Mouse (Mus musculus) liver, embryonic 11.5 days (tissue): ENCODE data around the gene Maz. TPM values are rescaled to one million over a fixed set of nuclear protein-coding genes. Genes with fewer than 3 reads are reported as not detected.

ENCODE experiments used
- ATAC-seq: fragments of 200-750 bp; cut with Nextera tagmentation; replicated peaks from 2 replicates; pipeline ENCODE4 v1.8.0; 2017; ENCODE audit warnings: moderate number of reproducible peaks, mild to moderate bottlenecking, moderate TSS enrichment, moderate library complexity; ENCODE audit not compliant: low FRiP score
- DNase-seq: peaks from one replicate; pipeline ENCODE4 v3.0.0-alpha.2; 2017; ENCODE audit warnings: low spot score
- H3K27ac ChIP-seq: fragments of 300-500 bp; sonication (generic); 2 replicates; pipeline ENCODE4 v1.5.1; 2014; ENCODE audit warnings: mild to moderate bottlenecking, low read depth, low read length, control low read depth
- H3K27me3 ChIP-seq: fragments of 300-500 bp; sonication (generic); replicated peaks from 2 replicates; pipeline ENCODE4 v1.6.1; 2014; ENCODE audit warnings: low read length, mixed read lengths; ENCODE audit not compliant: control insufficient read depth, insufficient read depth
- H3K36me3 ChIP-seq: fragments of 300-500 bp; sonication (generic); 2 replicates; pipeline ENCODE4 v1.6.1; 2014; ENCODE audit warnings: mild to moderate bottlenecking, low read length, moderate library complexity, mixed read lengths; ENCODE audit not compliant: control insufficient read depth, insufficient read depth
- H3K4me1 ChIP-seq: fragments of 300-500 bp; sonication (generic); replicated peaks from 2 replicates; pipeline ENCODE4 v1.6.1; 2014; ENCODE audit warnings: low read length, mixed read lengths; ENCODE audit not compliant: control insufficient read depth, insufficient read depth
- H3K4me2 ChIP-seq: fragments of 300-500 bp; sonication (generic); 2 replicates; pipeline ENCODE4 v1.6.1; 2014; ENCODE audit warnings: mild to moderate bottlenecking, control low read depth, moderate library complexity
- H3K4me3 ChIP-seq: fragments of 300-500 bp; sonication (generic); 2 replicates; pipeline ENCODE4 v1.5.1; 2014; ENCODE audit warnings: low read depth, low read length, control low read depth
- H3K9ac ChIP-seq: fragments of 300-500 bp; sonication (generic); 2 replicates; pipeline ENCODE4 v1.6.1; 2014; ENCODE audit warnings: low read depth, low read length, control low read depth
- H3K9me3 ChIP-seq: fragments of 300-500 bp; sonication (generic); 2 replicates; pipeline ENCODE4 v1.6.1; 2016; ENCODE audit warnings: low read length, inconsistent platforms, mixed read lengths; ENCODE audit not compliant: control insufficient read depth
- WGBS: fragments of 180-500 bp; shearing (Covaris S2); extraction: QIAGEN DNeasy Blood & Tissue Kit; methylation state at CpG from one replicate; pipeline ENCODE4 v1.1.7; 2014; 5-methylcytosine and 5-hydroxymethylcytosine counted together
- polyA plus RNA-seq: library from polyadenylated mRNA; unstranded; fragments of >200 nt; fragmentation: Nextera tagmentation; extraction: Ambion mirVana; gene quantifications from 2 replicates; pipeline ENCODE4 v1.2.1, GENCODE M21; 2014

Gene Maz
- polyA plus RNA-seq, 1 experiment from 2014 or later = 98.8 TPM

DNA sequence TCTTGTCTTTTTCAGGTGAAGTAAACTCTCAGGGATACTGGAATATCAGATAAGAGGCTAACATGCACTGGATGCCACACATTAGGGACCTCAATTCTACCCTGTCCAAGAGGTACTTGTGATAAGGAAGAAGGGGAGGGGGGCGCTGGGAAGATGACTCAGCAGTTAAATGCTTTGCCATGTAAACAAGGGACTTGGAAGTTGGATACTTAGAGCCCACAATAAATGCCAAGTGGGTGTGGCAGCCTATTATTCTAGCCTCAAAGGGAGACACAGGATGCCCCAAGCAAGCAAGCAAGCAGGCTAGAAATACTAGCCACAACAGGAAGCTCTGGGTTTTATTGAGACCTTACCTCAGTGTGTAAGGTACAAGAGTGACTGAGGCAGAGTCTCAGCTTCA is 4.4 kb upstream of the Maz start:
- H3K4me2 ChIP-seq = no peak overlapping the region
- no peak for ATAC-seq
- peaks cover 19% of the 10 kb centered on the region for H3K4me1 ChIP-seq
- no peaks in the 10 kb centered on the region for H3K9me3 ChIP-seq
- H3K27ac ChIP-seq = 0 out of 2 replicates have a peak overlapping the region, but pooled peaks have one; percentile 10
- H3K9ac ChIP-seq = 0 out of 2 replicates have a peak overlapping the region, but pooled peaks have one; percentile 15
- H3K36me3 ChIP-seq = peaks cover 56% of the 10 kb centered on the region
- H3K4me3 ChIP-seq = no peak overlapping the region
- no peaks in the 10 kb centered on the region for H3K27me3 ChIP-seq
- no peak for DNase-seq
- 62% methylated on average over 1 of the region's 1 CpGs for WGBS

DNA sequence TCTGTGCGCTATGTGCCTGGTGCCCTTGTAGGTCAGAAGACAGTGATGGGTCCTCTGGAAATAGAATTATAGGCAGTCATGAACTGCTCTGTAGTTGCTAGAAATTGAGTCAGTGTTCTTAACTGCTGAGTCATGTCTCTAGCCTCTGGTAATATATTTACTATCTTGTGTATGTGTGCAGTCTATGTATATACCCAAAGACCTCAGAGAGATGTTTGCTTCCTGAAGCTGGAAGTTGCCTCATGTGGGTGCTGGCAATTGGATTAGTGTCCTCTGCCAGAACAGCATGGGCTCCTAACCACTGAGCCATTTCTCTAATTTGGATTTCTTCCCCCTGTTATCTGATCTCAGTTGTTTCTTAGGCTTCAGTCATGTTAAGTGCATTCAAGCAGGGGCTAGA is 3.3 kb upstream of the Maz start:
- no peaks in the 10 kb centered on the region for H3K9me3 ChIP-seq
- no peak overlapping the region for H3K4me3 ChIP-seq
- H3K4me1 ChIP-seq = peaks cover 19% of the 10 kb centered on the region
- WGBS = 93% methylated on average over 1 of the region's 1 CpGs
- no peak for DNase-seq
- ATAC-seq = no peak
- H3K27ac ChIP-seq = no peak overlapping the region
- peaks cover 55% of the 10 kb centered on the region for H3K36me3 ChIP-seq
- H3K27me3 ChIP-seq = no peaks in the 10 kb centered on the region
- H3K4me2 ChIP-seq = no peak overlapping the region
- H3K9ac ChIP-seq = no peak overlapping the region

DNA sequence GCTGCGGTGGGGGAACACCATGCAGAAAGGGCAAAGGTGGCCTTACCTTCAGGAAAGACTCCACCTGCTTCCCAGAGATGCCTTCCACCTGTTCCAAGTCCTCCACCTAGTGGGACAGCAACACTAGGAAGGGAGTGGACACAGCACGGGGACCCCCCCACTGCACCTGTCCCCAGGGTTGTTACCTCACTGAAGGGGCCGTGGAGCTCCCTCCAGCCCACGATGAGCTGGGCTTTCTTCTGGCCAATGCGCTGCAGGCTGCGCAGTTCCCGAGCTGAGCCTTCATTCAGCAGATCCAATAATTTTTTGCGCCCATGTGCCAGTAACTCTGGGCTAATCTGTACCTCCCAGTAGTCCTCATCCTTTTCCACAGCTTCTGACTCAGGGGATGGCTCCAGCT is 1.0 kb upstream of the Maz start:
- Histone ChIP-seq H3K4me2 (peak overlapping the region; percentile 99), H3K4me3 (peak overlapping the region; percentile 99), H3K4me1 (peaks cover 36% of the 10 kb centered on the region), H3K27ac (peak overlapping the region; percentile 100), H3K9ac (peak overlapping the region; percentile 100), H3K9me3 (no peaks in the 10 kb centered on the region), H3K36me3 (peaks cover 55% of the 10 kb centered on the region), H3K27me3 (no peaks in the 10 kb centered on the region)
- 64% methylated on average over 8 of the region's 8 CpGs for WGBS
- DNase-seq (no peak), ATAC-seq (no peak)

DNA sequence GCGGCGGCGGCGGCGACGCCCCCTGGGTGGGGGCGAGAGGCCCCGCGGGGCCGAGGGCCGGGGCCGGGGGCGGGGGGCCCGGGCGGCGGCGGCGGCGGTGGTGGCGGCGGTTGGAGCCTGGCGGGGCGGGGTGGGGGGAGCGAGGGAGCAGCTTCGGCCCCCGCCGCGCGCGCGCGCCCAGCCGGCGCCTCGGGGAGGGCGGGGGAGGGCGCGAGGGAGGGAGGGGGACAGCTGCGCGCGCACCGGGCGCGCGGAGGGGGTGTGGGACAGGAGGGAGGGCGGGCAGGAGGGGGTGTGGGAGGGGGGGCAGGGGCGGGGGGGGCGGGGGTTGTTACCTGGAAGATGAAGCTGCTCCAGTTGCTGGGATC is 237 bp downstream of the Maz start:
- no peak; the same call in 1 of the 2 replicates for ATAC-seq
- H3K9me3 ChIP-seq = no peaks in the 10 kb centered on the region
- H3K4me2 ChIP-seq = peak overlapping the region; percentile 99
- H3K4me1 ChIP-seq = peaks cover 47% of the 10 kb centered on the region
- peak overlapping the region; percentile 100 for H3K27ac ChIP-seq
- peak overlapping the region; percentile 99 for H3K4me3 ChIP-seq
- peak; percentile 77 for DNase-seq
- peak overlapping the region; percentile 100 for H3K9ac ChIP-seq
- no CpG with 5 or more reads among the region's 48 CpGs for WGBS
- H3K27me3 ChIP-seq = no peaks in the 10 kb centered on the region
- peaks cover 52% of the 10 kb centered on the region for H3K36me3 ChIP-seq

DNA sequence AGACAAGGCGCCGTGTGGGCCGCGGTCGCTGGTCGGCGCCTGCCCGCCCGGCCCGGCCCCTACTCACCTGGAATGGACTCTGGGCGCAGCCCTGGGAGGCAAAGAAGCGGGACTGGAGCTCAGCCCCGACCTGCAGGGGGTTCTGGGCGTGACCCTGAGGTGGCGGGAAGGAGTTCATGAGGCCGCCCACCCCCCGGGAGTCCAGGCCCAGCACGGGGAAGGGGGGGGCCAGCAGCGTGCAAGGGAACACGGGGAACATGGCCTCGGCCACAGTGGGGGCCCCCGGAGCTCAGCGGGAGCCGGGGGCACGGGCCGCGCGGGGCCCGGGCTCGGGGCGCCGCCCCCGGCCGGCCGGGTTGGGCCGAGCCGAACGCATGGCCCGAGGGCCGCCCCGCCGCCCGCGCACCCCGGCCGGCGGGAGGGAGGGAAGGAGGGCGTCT is 656 bp downstream of the Maz start:
- H3K27me3 ChIP-seq = no peaks in the 10 kb centered on the region
- no peaks in the 10 kb centered on the region for H3K9me3 ChIP-seq
- H3K27ac ChIP-seq = peak overlapping the region; percentile 100
- peak overlapping the region; percentile 99 for H3K4me3 ChIP-seq
- ATAC-seq (peak; percentile 46), DNase-seq (peak; percentile 85)
- H3K4me2 ChIP-seq = peak overlapping the region; percentile 99
- under 1% methylated on average over 32 of the region's 48 CpGs for WGBS
- H3K4me1 ChIP-seq = peaks cover 47% of the 10 kb centered on the region
- H3K9ac ChIP-seq = peak overlapping the region; percentile 100
- H3K36me3 ChIP-seq = peaks cover 48% of the 10 kb centered on the region

DNA sequence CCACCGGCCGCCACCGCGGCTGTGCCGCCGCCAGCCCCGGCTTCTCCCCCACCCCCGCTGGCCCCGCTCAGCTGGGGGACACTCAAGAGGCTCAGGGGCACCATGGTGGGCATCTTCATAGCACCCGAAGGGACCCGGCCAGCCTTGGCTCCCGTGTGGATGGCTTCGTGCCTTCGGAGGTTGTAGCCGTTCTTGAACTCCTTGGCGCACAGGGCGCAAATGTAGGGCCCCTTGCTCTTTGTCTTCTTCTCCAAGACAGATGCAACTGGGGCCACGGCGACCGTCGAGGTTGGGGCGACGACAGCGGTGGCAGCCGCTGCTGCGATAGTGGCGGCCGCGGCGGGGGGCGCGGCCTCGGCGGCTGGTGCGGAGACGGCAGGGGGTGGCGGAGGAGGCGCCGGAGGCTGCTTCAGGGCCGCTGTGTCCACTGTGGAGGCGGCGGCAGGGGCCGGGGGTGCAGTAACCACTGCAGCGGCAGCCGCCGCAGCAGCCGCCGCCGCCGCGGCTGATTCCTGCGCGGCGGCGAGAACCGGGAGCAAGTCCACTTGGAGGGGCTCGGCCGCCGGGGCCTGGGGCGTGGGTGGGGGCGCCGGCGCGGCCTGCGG is 1.2 kb downstream of the Maz start:
- Histone ChIP-seq H3K9ac (peak overlapping the region; percentile 100), H3K4me2 (peak overlapping the region; percentile 99), H3K27me3 (no peaks in the 10 kb centered on the region), H3K27ac (peak overlapping the region; percentile 100), H3K36me3 (peaks cover 43% of the 10 kb centered on the region), H3K4me3 (peak overlapping the region; percentile 99), H3K4me1 (peaks cover 48% of the 10 kb centered on the region), H3K9me3 (no peaks in the 10 kb centered on the region)
- under 1% methylated on average over 65 of the region's 65 CpGs for WGBS
- DNase-seq (no peak), ATAC-seq (no peak)

DNA sequence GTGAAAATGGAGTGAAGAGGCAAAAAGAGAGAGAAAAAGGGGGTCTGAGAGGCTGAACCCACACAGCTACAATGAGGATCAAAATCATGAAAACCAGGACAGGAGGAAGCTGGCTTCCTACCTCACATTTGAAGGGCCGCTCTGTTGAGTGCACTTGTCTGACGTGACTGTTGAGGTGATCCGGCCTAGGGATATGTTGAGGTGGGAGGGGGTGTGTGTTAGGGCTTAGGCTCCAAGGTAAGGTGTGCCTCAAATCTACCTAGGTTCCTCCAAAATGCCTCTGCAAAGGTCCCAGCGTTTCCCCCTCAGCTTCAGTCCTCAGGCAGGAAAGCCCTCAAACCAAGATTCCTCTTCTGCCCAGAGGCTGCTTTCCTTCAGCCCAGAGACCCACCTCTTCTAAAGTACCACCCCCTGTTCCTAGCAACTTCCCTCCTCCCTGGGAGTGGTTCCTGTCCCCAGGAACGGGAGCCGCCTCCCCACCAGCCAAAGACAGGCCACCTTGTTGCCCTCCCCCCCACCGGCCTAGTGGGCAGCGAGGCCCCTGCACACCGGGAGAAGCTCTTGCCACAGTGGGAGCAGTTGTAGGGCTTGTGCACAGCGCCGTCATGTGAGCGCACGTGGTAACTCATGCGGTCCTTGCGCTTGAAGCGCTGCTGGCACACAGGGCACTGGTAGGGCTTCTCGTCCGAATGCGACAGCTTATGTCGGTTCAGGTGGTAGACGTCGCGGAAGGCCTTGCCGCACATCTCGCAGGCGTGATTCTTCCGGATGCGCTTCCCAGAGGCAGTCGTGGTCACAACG is 1.9 kb downstream of the Maz start:
- Histone ChIP-seq H3K36me3 (peaks cover 43% of the 10 kb centered on the region), H3K4me2 (peak overlapping the region; percentile 99), H3K9me3 (no peaks in the 10 kb centered on the region), H3K4me3 (peak overlapping the region; percentile 99), H3K9ac (peak overlapping the region; percentile 100), H3K27me3 (no peaks in the 10 kb centered on the region), H3K27ac (peak overlapping the region; percentile 100), H3K4me1 (peaks cover 54% of the 10 kb centered on the region)
- ATAC-seq (peak; percentile 42), DNase-seq (peak; percentile 80)
- under 1% methylated on average over 30 of the region's 30 CpGs for WGBS

DNA sequence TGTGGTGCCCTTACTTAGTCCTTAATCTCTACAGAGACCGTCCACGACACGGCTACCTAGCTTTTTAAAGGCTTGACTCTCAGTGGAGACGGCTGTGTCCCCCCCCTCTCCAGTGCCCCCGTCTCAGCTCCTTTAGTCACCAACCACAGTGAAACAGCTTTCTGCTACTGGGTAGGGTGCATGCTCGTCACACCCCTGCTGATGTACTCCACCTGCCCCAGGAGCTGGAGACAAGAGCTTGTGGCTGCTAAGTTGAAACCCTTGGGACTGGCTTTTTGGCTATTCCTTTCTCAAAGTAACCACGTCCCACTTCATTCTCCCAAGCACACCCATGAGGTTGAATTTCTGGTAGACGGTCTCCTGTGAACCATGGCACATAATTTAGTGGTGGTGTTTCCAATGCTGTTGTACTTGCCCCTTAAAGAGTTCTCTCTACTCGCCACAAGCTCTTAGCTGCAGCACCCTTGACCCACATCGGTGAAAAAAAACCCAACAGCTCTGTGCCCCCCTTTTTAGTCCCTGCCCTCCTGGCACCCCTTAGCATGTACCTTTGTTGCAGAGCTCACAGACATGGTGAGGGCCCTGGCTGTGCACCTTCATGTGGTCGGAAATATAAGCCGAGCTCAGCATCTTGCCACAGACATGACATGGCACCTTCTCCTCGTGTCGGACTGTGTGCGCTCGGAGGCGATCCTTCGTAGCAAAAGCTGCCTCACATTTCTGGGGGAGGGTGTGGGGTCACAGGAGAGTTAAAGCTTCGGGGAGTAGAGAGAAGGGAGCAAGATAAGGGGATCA is 2.7 kb downstream of the Maz start:
- Histone ChIP-seq H3K27ac (peak overlapping the region; percentile 100), H3K4me2 (peak overlapping the region; percentile 99), H3K4me3 (peak overlapping the region; percentile 99), H3K36me3 (peaks cover 39% of the 10 kb centered on the region), H3K9me3 (no peaks in the 10 kb centered on the region), H3K4me1 (peaks cover 60% of the 10 kb centered on the region), H3K9ac (peak overlapping the region; percentile 100), H3K27me3 (no peaks in the 10 kb centered on the region)
- 25% methylated on average over 19 of the region's 19 CpGs for WGBS
- DNase-seq = no peak
- ATAC-seq = no peak
